Mouse (Mus musculus) E14TG2a.4 (cell line): ENCODE measurements around the gene Gm11099.

Experiments
- CTCF ChIP-seq: conservative IDR thresholded peaks from 2 replicates; pipeline ENCODE4 v1.5.1; 2014; ENCODE audit warnings: low read length
- NANOG ChIP-seq: IDR thresholded peaks from 2 replicates; pipeline ENCODE4 v1.6.1; 2014; ENCODE audit warnings: borderline replicate concordance, low read length, mixed read lengths
- POU5F1 ChIP-seq: IDR thresholded peaks from 2 replicates; pipeline ENCODE4 v1.6.1; 2014; ENCODE audit warnings: low read length, borderline replicate concordance

GRCm38 (mm10) chr2:58828910-58829600 lies 30.2 kb upstream of the Gm11099 start:
- TF ChIP-seq CTCF (no peak), POU5F1 (no peak), NANOG (no peak)
